Mouse (Mus musculus) stomach, embryonic 14.5 days (tissue): ENCODE data around the gene Nr1h2. TPM values are rescaled to one million over a fixed set of nuclear protein-coding genes. Genes with fewer than 3 reads are reported as not detected.

Experiments used
- ATAC-seq: fragments of 200-750 bp; cut with Nextera tagmentation; 2 replicates; pipeline ENCODE4 v1.8.0; 2017; ENCODE audit warnings: low read depth, moderate TSS enrichment; ENCODE audit not compliant: insufficient number of reproducible peaks, insufficient read depth, low FRiP score
- H3K27ac ChIP-seq: fragments of 300-500 bp; sonication (generic); 2 replicates; pipeline ENCODE4 v1.5.1; 2014; ENCODE audit warnings: mild to moderate bottlenecking, low read length, moderate library complexity, mixed read lengths
- H3K27me3 ChIP-seq: fragments of 300-500 bp; sonication (generic); 2 replicates; pipeline ENCODE4 v1.6.1; 2014; ENCODE audit warnings: low read length, control low read depth, mixed read lengths; ENCODE audit not compliant: control insufficient read depth, insufficient read depth
- H3K36me3 ChIP-seq: fragments of 300-500 bp; sonication (generic); 2 replicates; pipeline ENCODE4 v1.6.1; 2014; ENCODE audit warnings: mild to moderate bottlenecking, control low read depth, low read length, moderate library complexity, mixed read lengths; ENCODE audit not compliant: control insufficient read depth, insufficient read depth
- H3K4me1 ChIP-seq: fragments of 300-500 bp; sonication (generic); 2 replicates; pipeline ENCODE4 v1.6.1; 2014; ENCODE audit warnings: low read length, control low read depth, mixed read lengths; ENCODE audit not compliant: control insufficient read depth, insufficient read depth
- H3K4me2 ChIP-seq: fragments of 300-500 bp; sonication (generic); replicated peaks from 2 replicates; pipeline ENCODE4 v1.6.1; 2014; ENCODE audit warnings: low read depth, low read length, control low read depth
- H3K4me3 ChIP-seq: fragments of 300-500 bp; sonication (generic); 2 replicates; pipeline ENCODE4 v1.5.1; 2014; ENCODE audit warnings: low read depth, low read length, control low read depth
- H3K9ac ChIP-seq: fragments of 300-500 bp; sonication (generic); replicated peaks from 2 replicates; pipeline ENCODE4 v1.6.1; 2014; ENCODE audit warnings: low read depth, mild to moderate bottlenecking, control low read depth, low read length, moderate library complexity, mixed read lengths
- H3K9me3 ChIP-seq: fragments of 300-500 bp; sonication (generic); 2 replicates; pipeline ENCODE4 v1.6.1; 2016; ENCODE audit warnings: low read depth, low read length, control low read depth; ENCODE audit not compliant: control insufficient read depth
- WGBS: fragments of 180-500 bp; shearing (Covaris S2); extraction: QIAGEN DNeasy Blood & Tissue Kit; methylation state at CpG from one replicate; pipeline ENCODE4 v1.1.7; 2014; 5-methylcytosine and 5-hydroxymethylcytosine counted together
- polyA plus RNA-seq: library from polyadenylated mRNA; unstranded; fragments of >200 nt; fragmentation: Nextera tagmentation; extraction: Ambion mirVana; gene quantifications from 2 replicates; pipeline ENCODE4 v1.2.1, GENCODE M21; 2014

Gene Nr1h2
- polyA plus RNA-seq, 1 experiment from 2014 or later: 66.7 TPM

- H3K4me3 ChIP-seq: no peak overlapping the region
- no peaks in the 10 kb centered on the region for H3K27me3 ChIP-seq
- H3K9ac ChIP-seq: no peak overlapping the region
- no peaks in the 10 kb centered on the region for H3K36me3 ChIP-seq
- WGBS: 85% methylated on average over 14 of the region's 14 CpGs
- H3K4me2 ChIP-seq: no peak overlapping the region
- no peaks in the 10 kb centered on the region for H3K9me3 ChIP-seq
- H3K27ac ChIP-seq: no peak overlapping the region
- no peak for ATAC-seq
- no peaks in the 10 kb centered on the region for H3K4me1 ChIP-seq
These were observed 27.2 kb downstream of the Nr1h2 start for GRCm38 (mm10) chr7:44526414-44527154.

- Histone ChIP-seq H3K36me3 (no peaks in the 10 kb centered on the region), H3K4me1 (no peaks in the 10 kb centered on the region), H3K4me3 (no peak overlapping the region), H3K9me3 (no peaks in the 10 kb centered on the region), H3K9ac (0 out of 2 replicates have a peak overlapping the region, but pooled peaks have one; percentile 6), H3K4me2 (peak overlapping the region; percentile 10; the same call in 1 of the 2 replicates), H3K27me3 (no peaks in the 10 kb centered on the region), H3K27ac (no peak overlapping the region)
- 14% methylated on average over 22 of the region's 22 CpGs for WGBS
- no peak for ATAC-seq
These were observed 28.5 kb downstream of the Nr1h2 start for GRCm38 (mm10) chr7:44525126-44525832.

- no peaks in the 10 kb centered on the region for H3K27me3 ChIP-seq
- no peaks in the 10 kb centered on the region for H3K4me1 ChIP-seq
- no peak within 1 kb of the TSS for H3K4me3 ChIP-seq
- no peak for ATAC-seq
- 33% methylated on average over 12 of the region's 12 CpGs for WGBS
- 0 out of 2 replicates have a peak within 1 kb of the TSS, but pooled peaks have one; percentile 6 for H3K9ac ChIP-seq
- H3K36me3 ChIP-seq: no peaks in the 10 kb centered on the region
- peak within 1 kb of the TSS; percentile 10; the same call in 1 of the 2 replicates for H3K4me2 ChIP-seq
- no peak within 1 kb of the TSS for H3K27ac ChIP-seq
- no peaks in the 10 kb centered on the region for H3K9me3 ChIP-seq
These were observed 29.2 kb downstream of the Nr1h2 start, which contains the start of gene Mybpc2 for GRCm38 (mm10) chr7:44524502-44524901. Gene Mybpc2, minus strand, starts transcription at chr7:44524656.

- no peaks in the 10 kb centered on the region for H3K27me3 ChIP-seq
- no peaks in the 10 kb centered on the region for H3K36me3 ChIP-seq
- no peaks in the 10 kb centered on the region for H3K9me3 ChIP-seq
- no peak for ATAC-seq
- no peak overlapping the region for H3K4me3 ChIP-seq
- WGBS: 81% methylated on average over 2 of the region's 2 CpGs
- H3K27ac ChIP-seq: no peak overlapping the region
- H3K4me1 ChIP-seq: no peaks in the 10 kb centered on the region
- H3K9ac ChIP-seq: no peak overlapping the region
- no peak overlapping the region for H3K4me2 ChIP-seq
These were observed 30.7 kb downstream of the Nr1h2 start for GRCm38 (mm10) chr7:44523056-44523455.

GRCm38 (mm10) chr7:44521710-44522109, 32.0 kb downstream of the Nr1h2 start:
- no peaks in the 10 kb centered on the region for H3K27me3 ChIP-seq
- ATAC-seq: no peak
- no peak overlapping the region for H3K4me3 ChIP-seq
- no peaks in the 10 kb centered on the region for H3K9me3 ChIP-seq
- WGBS: 2% methylated on average over 20 of the region's 20 CpGs
- no peak overlapping the region for H3K9ac ChIP-seq
- no peak overlapping the region for H3K27ac ChIP-seq
- H3K4me1 ChIP-seq: no peaks in the 10 kb centered on the region
- H3K4me2 ChIP-seq: peak overlapping the region; percentile 17; the same call in 1 of the 2 replicates
- H3K36me3 ChIP-seq: no peaks in the 10 kb centered on the region

GRCm38 (mm10) chr7:44520990-44521389, 32.8 kb downstream of the Nr1h2 start:
- ATAC-seq: no peak
- Histone ChIP-seq H3K27me3 (no peaks in the 10 kb centered on the region), H3K27ac (no peak overlapping the region), H3K4me1 (no peaks in the 10 kb centered on the region), H3K36me3 (no peaks in the 10 kb centered on the region), H3K4me2 (no peak overlapping the region), H3K9ac (no peak overlapping the region), H3K9me3 (no peaks in the 10 kb centered on the region), H3K4me3 (no peak overlapping the region)
- 72% methylated on average over 3 of the region's 3 CpGs for WGBS

GRCm38 (mm10) chr7:44519240-44519913, 34.4 kb downstream of the Nr1h2 start:
- Histone ChIP-seq H3K4me1 (no peaks in the 10 kb centered on the region), H3K27ac (no peak overlapping the region), H3K27me3 (no peaks in the 10 kb centered on the region), H3K4me3 (no peak overlapping the region), H3K9ac (no peak overlapping the region), H3K9me3 (no peaks in the 10 kb centered on the region), H3K4me2 (no peak overlapping the region), H3K36me3 (no peaks in the 10 kb centered on the region)
- ATAC-seq: no peak
- WGBS: 67% methylated on average over 9 of the region's 9 CpGs

- H3K4me2 ChIP-seq: no peak overlapping the region
- no peak overlapping the region for H3K4me3 ChIP-seq
- no peaks in the 10 kb centered on the region for H3K36me3 ChIP-seq
- H3K9me3 ChIP-seq: no peaks in the 10 kb centered on the region
- H3K9ac ChIP-seq: no peak overlapping the region
- no peaks in the 10 kb centered on the region for H3K4me1 ChIP-seq
- H3K27me3 ChIP-seq: no peaks in the 10 kb centered on the region
- ATAC-seq: no peak
- H3K27ac ChIP-seq: no peak overlapping the region
These were observed 46.3 kb downstream of the Nr1h2 start for GRCm38 (mm10) chr7:44507491-44507890.
